In genomic region chr15:82932936-82933650, GRCm38 (mm10) we compare ENCODE assay signal across 10 mouse cellular contexts. TPM values are rescaled to one million over a fixed set of nuclear protein-coding genes. Genes with fewer than 3 reads are reported as not detected.
A peak's percentile ranks its signal among the peaks of the same experiment; 100 is the strongest.
DNase-seq lines count a peak whose midpoint lies in the region; ATAC-seq and TF ChIP-seq lines count a peak whose summit lies in the region.
"Had no signal": no experiment of that assay in that cellular context is flagged by ENCODE, and none has a peak within 500 bp of the region (broad histone marks: within the 10 kb centered on the region; RNA-seq: fewer than 3 reads in every experiment).

No protein-coding gene starts in this region.

- in situ Hi-C loops in Patski (cut with MboI; ENCODE audit: low pct_unique_long_range_greater_than_20kb) = no loop called here

- peak; percentile 79 for ATAC-seq in Patski
- ATAC-seq in forebrain, embryonic 16.5 days = peak; percentile 45
- no peak for ATAC-seq in megakaryocyte progenitor cell, adult 5-6 weeks (replicated peaks; ENCODE audit: poor library complexity)

- H3K9me3 ChIP-seq in forebrain, embryonic 16.5 days (ENCODE audit: control insufficient read depth, low read length) = no peaks in the 10 kb centered on the region
- H3K9me3 ChIP-seq: liver, embryonic 15.5 days had no signal

- no peak overlapping the region for H3K4me3 ChIP-seq in forebrain, embryonic 16.5 days (replicated peaks; ENCODE audit: low read length)
- H3K4me3 ChIP-seq: gastrocnemius, adult 2 months; liver, embryonic 15.5 days had no signal

- 0 out of 2 replicates have a peak overlapping the region, but pooled peaks have one; percentile 22 for H3K9ac ChIP-seq in forebrain, embryonic 16.5 days (replicated peaks; ENCODE audit: low read depth, low read length)
- H3K9ac ChIP-seq: liver, embryonic 15.5 days had no signal

- POLR2A ChIA-PET in Patski (lab: Charles Lee) = no interaction called here

- 23% methylated on average over 4 of the region's 4 CpGs for WGBS in forebrain, embryonic 16.5 days
- WGBS in large intestine, adult 2 months = 51% methylated on average over 4 of the region's 4 CpGs

- no peaks in the 10 kb centered on the region for H3K36me3 ChIP-seq in forebrain, embryonic 16.5 days (ENCODE audit: control insufficient read depth, insufficient read depth)
- H3K36me3 ChIP-seq: liver, embryonic 15.5 days had no signal

- no peak overlapping the region for H3K4me2 ChIP-seq in forebrain, embryonic 16.5 days (ENCODE audit: low read length)
- H3K4me2 ChIP-seq: liver, embryonic 15.5 days had no signal

- H3K27me3 ChIP-seq in Patski = peaks cover 14% of the 10 kb centered on the region
- H3K27me3 ChIP-seq in forebrain, embryonic 16.5 days (replicated peaks; ENCODE audit: control insufficient read depth, insufficient read depth, low read length) = no peaks in the 10 kb centered on the region; the same call in 1 of the 2 replicates

- peak overlapping the region; percentile 72 for H3K27ac ChIP-seq in forebrain, embryonic 16.5 days (ENCODE audit: low read length)
- H3K27ac ChIP-seq: gastrocnemius, adult 2 months; liver, embryonic 15.5 days had no signal

- TF ChIP-seq CTCF in Patski (IDR thresholded peaks at IDR 0.05) = no peak

- peaks cover 75% of the 10 kb centered on the region for H3K4me1 ChIP-seq in forebrain, embryonic 16.5 days (replicated peaks; ENCODE audit: control insufficient read depth, insufficient read depth, low read length)
- H3K4me1 ChIP-seq: liver, embryonic 15.5 days had no signal

- peak; percentile 68 for DNase-seq in Patski (ENCODE audit: low read depth, low spot score)
- DNase-seq in cerebellum, adult 11-12 months = peak; percentile 71
- peak; percentile 35 for DNase-seq in large intestine, adult 2 months (ENCODE audit: low read depth, low spot score)
- no peak for DNase-seq in right cerebral cortex, adult 2 months (ENCODE audit: low spot score in 2 of 2)
- DNase-seq in adrenal gland, adult (ENCODE audit: inconsistent age in 2 of 2, low spot score in 1 of 2) = no peak
- DNase-seq in adrenal gland, postnatal 14 days = no peak
- DNase-seq: gastrocnemius, adult 2 months had no signal

- CTCF ChIA-PET in Patski (lab: Charles Lee) = interaction anchor here (1.3 to 1.7 kb wide), 2 partner anchors 44 to 105 kb away, joined by 4 to 5 read pairs; no protein-coding TSS in a partner anchor

RNA-seq across cellular contexts. Expression of gene Tcf20, which starts 54.6 kb away (rescaled TPM):
- 25.1 TPM for polyA plus RNA-seq in Patski (2021)
- 18.3 and 18.6 TPM in 2 replicates for polyA plus RNA-seq in forebrain, embryonic 16.5 days (2015; fragmentation: Nextera tagmentation; extraction: Ambion mirVana)
- polyA plus RNA-seq in large intestine, adult 2 months (2012; rRNA removed) = 9.1 and 14.8 TPM in 2 replicates
- 45.1 and 48.5 TPM in 2 replicates for total RNA-seq in megakaryocyte progenitor cell, adult 5-6 weeks (2015)
- total RNA-seq in megakaryocyte progenitor cell, adult 5-6 weeks (2017) = 76.8 and 83.1 TPM in 2 replicates
- total RNA-seq in adrenal gland, postnatal 14 days (2021) = 75.9 and 85.4 TPM in 2 replicates

Comparison
In these comparisons a context has a peak if more than half of its experiments do, and no peak if none do; other contexts are left out.
1. DNase-seq: peak in Patski (single experiment), cerebellum, adult 11-12 months (single experiment) and large intestine, adult 2 months (single experiment); none in right cerebral cortex, adult 2 months (0 of 2), adrenal gland, adult (0 of 2) and adrenal gland, postnatal 14 days (single experiment).